Mouse (Mus musculus) lung, postnatal 0 days (tissue): ENCODE results near the gene Cryzl2. TPM values are rescaled to one million over a fixed set of nuclear protein-coding genes. Genes with fewer than 3 reads are reported as not detected.

Source experiments
- ATAC-seq: fragments of 200-750 bp; cut with Nextera tagmentation; 2 replicates; pipeline ENCODE4 v1.8.0; 2017; ENCODE audit warnings: moderate library complexity
- DNase-seq: peaks from one replicate; pipeline ENCODE4 v3.0.0-alpha.2; 2016; ENCODE audit warnings: low spot score
- H3K27ac ChIP-seq: fragments of 300-500 bp; sonication (generic); 2 replicates; pipeline ENCODE4 v1.5.1; 2014; ENCODE audit warnings: antibody characterized with exemption, mild to moderate bottlenecking, low read length, mixed read lengths
- H3K27me3 ChIP-seq: fragments of 300-500 bp; sonication (generic); replicated peaks from 2 replicates; pipeline ENCODE4 v1.6.1; 2014; ENCODE audit warnings: low read length, mixed read lengths; ENCODE audit not compliant: insufficient read depth
- H3K36me3 ChIP-seq: fragments of 300-500 bp; sonication (generic); 2 replicates; pipeline ENCODE4 v1.6.1; 2014; ENCODE audit warnings: low read length, mixed read lengths; ENCODE audit not compliant: insufficient read depth
- H3K4me1 ChIP-seq: fragments of 300-500 bp; sonication (generic); 2 replicates; pipeline ENCODE4 v1.6.1; 2014; ENCODE audit warnings: antibody characterized with exemption, low read depth, low read length, mixed read lengths; ENCODE audit not compliant: insufficient read depth
- H3K4me2 ChIP-seq: fragments of 300-500 bp; sonication (generic); replicated peaks from 2 replicates; pipeline ENCODE4 v1.6.1; 2014; ENCODE audit warnings: low read depth, mild to moderate bottlenecking, low read length, moderate library complexity, mixed read lengths
- H3K4me3 ChIP-seq: fragments of 300-500 bp; sonication (generic); 2 replicates; pipeline ENCODE4 v1.5.1; 2014; ENCODE audit warnings: low read depth, low read length
- H3K9ac ChIP-seq: fragments of 300-500 bp; sonication (generic); replicated peaks from 2 replicates; pipeline ENCODE4 v1.6.1; 2014; ENCODE audit warnings: low read depth, mild to moderate bottlenecking
- H3K9me3 ChIP-seq: fragments of 300-500 bp; sonication (generic); 2 replicates; pipeline ENCODE4 v1.6.1; 2016; ENCODE audit warnings: low read length, mixed read lengths
- CTCF ChIP-seq: IDR thresholded peaks from 2 replicates; pipeline ENCODE4 v1.5.1; 2016; ENCODE audit warnings: antibody characterized with exemption, mild to moderate bottlenecking
- EP300 ChIP-seq: IDR thresholded peaks from 2 replicates; pipeline ENCODE4 v1.6.1; 2016; ENCODE audit warnings: antibody characterized with exemption, mild to moderate bottlenecking, control low read depth
- WGBS: fragments of 180-500 bp; shearing (Covaris S2); extraction: QIAGEN DNeasy Blood & Tissue Kit; methylation state at CpG from one replicate; pipeline ENCODE4 v1.1.7; 2014; 5-methylcytosine and 5-hydroxymethylcytosine counted together
- polyA plus RNA-seq: library from polyadenylated mRNA; unstranded; fragments of >200 nt; fragmentation: Nextera tagmentation; extraction: Ambion mirVana; gene quantifications from 2 replicates; pipeline ENCODE4 v1.2.1, GENCODE M21; 2015

Cryzl2 gene
- polyA plus RNA-seq, 1 experiment from 2014 or later, result 9.4 TPM

GRCm38 (mm10) chr1:157439101-157439500, 19.3 kb upstream of the Cryzl2 start:
- 82% methylated on average over 4 of the region's 4 CpGs for WGBS
- no peaks in the 10 kb centered on the region for H3K36me3 ChIP-seq
- no peak overlapping the region for H3K4me2 ChIP-seq
- ATAC-seq, result no peak
- TF ChIP-seq CTCF (no peak), EP300 (no peak)
- no peak for DNase-seq
- no peaks in the 10 kb centered on the region for H3K27me3 ChIP-seq
- no peaks in the 10 kb centered on the region for H3K9me3 ChIP-seq
- H3K27ac ChIP-seq, result no peak overlapping the region
- H3K4me3 ChIP-seq, result no peak overlapping the region
- H3K9ac ChIP-seq, result no peak overlapping the region
- H3K4me1 ChIP-seq, result no peaks in the 10 kb centered on the region

GRCm38 (mm10) chr1:157439973-157440641, 18.3 kb upstream of the Cryzl2 start:
- ATAC-seq (no peak), DNase-seq (no peak)
- TF ChIP-seq CTCF (no peak), EP300 (no peak)
- no peak overlapping the region for H3K4me2 ChIP-seq
- no peaks in the 10 kb centered on the region for H3K9me3 ChIP-seq
- no peaks in the 10 kb centered on the region for H3K4me1 ChIP-seq
- no peaks in the 10 kb centered on the region for H3K36me3 ChIP-seq
- no peak overlapping the region for H3K4me3 ChIP-seq
- no peak overlapping the region for H3K9ac ChIP-seq
- H3K27ac ChIP-seq, result no peak overlapping the region
- WGBS, result 26% methylated on average over 14 of the region's 14 CpGs
- no peaks in the 10 kb centered on the region for H3K27me3 ChIP-seq

GRCm38 (mm10) chr1:157443026-157443722, 15.2 kb upstream of the Cryzl2 start:
- H3K4me1 ChIP-seq, result no peaks in the 10 kb centered on the region
- H3K36me3 ChIP-seq, result no peaks in the 10 kb centered on the region
- TF ChIP-seq EP300 (peak; percentile 51), CTCF (no peak)
- peak overlapping the region; percentile 66; the same call in 1 of the 2 replicates for H3K27ac ChIP-seq
- H3K9me3 ChIP-seq, result no peaks in the 10 kb centered on the region
- no peaks in the 10 kb centered on the region for H3K27me3 ChIP-seq
- DNase-seq (peak; percentile 47), ATAC-seq (peak; percentile 60)
- H3K4me2 ChIP-seq, result peak overlapping the region; percentile 33; the same call in 1 of the 2 replicates
- no peak overlapping the region for H3K4me3 ChIP-seq
- 27% methylated on average over 14 of the region's 14 CpGs for WGBS
- H3K9ac ChIP-seq, result no peak overlapping the region

- Histone ChIP-seq H3K4me3 (no peak overlapping the region), H3K9ac (no peak overlapping the region), H3K27ac (peak overlapping the region; percentile 66; the same call in 1 of the 2 replicates), H3K9me3 (no peaks in the 10 kb centered on the region), H3K4me1 (no peaks in the 10 kb centered on the region), H3K4me2 (peak overlapping the region; percentile 33; the same call in 1 of the 2 replicates), H3K36me3 (no peaks in the 10 kb centered on the region), H3K27me3 (no peaks in the 10 kb centered on the region)
- DNase-seq, result no peak
- WGBS, result 40% methylated on average over 19 of the region's 19 CpGs
- TF ChIP-seq CTCF (no peak), EP300 (no peak)
- ATAC-seq, result no peak; the same call in 1 of the 2 replicates
Measured at GRCm38 (mm10) chr1:157443723-157444561, 14.4 kb upstream of the Cryzl2 start.

- no peak for TF ChIP-seq EP300
- TF ChIP-seq CTCF, result no peak
- Histone ChIP-seq H3K4me3 (no peak overlapping the region), H3K27ac (no peak overlapping the region), H3K4me2 (no peak overlapping the region), H3K36me3 (no peaks in the 10 kb centered on the region), H3K9me3 (no peaks in the 10 kb centered on the region), H3K27me3 (no peaks in the 10 kb centered on the region), H3K9ac (no peak overlapping the region), H3K4me1 (peaks cover 4% of the 10 kb centered on the region; the same call in 1 of the 2 replicates)
- ATAC-seq (no peak), DNase-seq (no peak)
- 66% methylated on average over 13 of the region's 13 CpGs for WGBS
Measured at GRCm38 (mm10) chr1:157444632-157445300, 13.6 kb upstream of the Cryzl2 start.
